ENCODE assay signal across 21 mouse cellular contexts in the genomic region with DNA sequence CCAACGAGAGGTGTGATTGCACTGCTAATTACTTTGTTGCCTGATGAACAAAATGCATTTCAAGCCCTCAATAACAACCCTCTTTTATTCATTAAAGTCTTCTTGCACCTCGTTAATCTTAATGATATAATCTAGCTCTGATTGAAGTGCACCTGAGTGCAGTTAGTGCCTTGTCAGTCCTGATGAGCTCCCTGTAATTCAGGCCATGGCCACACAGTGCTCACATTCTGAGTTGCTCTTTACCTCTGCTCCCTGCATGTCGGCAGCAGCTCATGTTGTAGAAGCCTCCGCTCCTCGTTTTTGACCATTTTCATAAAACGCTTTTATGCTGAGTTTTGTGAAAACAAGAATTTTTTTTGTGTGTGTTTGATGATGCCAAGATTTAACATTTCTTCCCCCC. TPM values are rescaled to one million over a fixed set of nuclear protein-coding genes. Genes with fewer than 3 reads are reported as not detected.
"Had no signal": no experiment of that assay in that cellular context is flagged by ENCODE, and none has a peak within 500 bp of the region (broad histone marks: within the 10 kb centered on the region; RNA-seq: fewer than 3 reads in every experiment).

No protein-coding gene starts in this region.

- H3K27ac ChIP-seq: intestine, embryonic 15.5 days; left cerebral cortex, adult 2 months; liver, embryonic 15.5 days; neural tube, embryonic 12.5 days had no signal

- H3K9ac ChIP-seq: intestine, embryonic 15.5 days; liver, embryonic 15.5 days; neural tube, embryonic 12.5 days had no signal

- H3K36me3 ChIP-seq: intestine, embryonic 15.5 days; liver, embryonic 15.5 days; neural tube, embryonic 12.5 days had no signal

- H3K9me3 ChIP-seq: intestine, embryonic 15.5 days; liver, embryonic 15.5 days; neural tube, embryonic 12.5 days had no signal

- ATAC-seq: intestine, embryonic 15.5 days; lung, postnatal 0 days had no signal

- DNase-seq: kidney, adult 18-20 months; kidney, postnatal 10 days; kidney, postnatal 4 days; lung, adult 2 months; lung, postnatal 36 days; midbrain, embryonic 14.5 days; spleen, adult 18-20 months; thymus, adult 2 months; thymus, postnatal 25 days had no signal

- H3K4me1 ChIP-seq: liver, embryonic 15.5 days; neural tube, embryonic 12.5 days had no signal

- H3K27me3 ChIP-seq: intestine, embryonic 15.5 days; liver, embryonic 15.5 days; neural tube, embryonic 12.5 days had no signal

- H3K4me2 ChIP-seq: intestine, embryonic 15.5 days; liver, embryonic 11.5 days; liver, embryonic 15.5 days; neural tube, embryonic 12.5 days had no signal

- H3K4me3 ChIP-seq: intestine, embryonic 15.5 days; left cerebral cortex, adult 2 months; liver, embryonic 15.5 days; neural tube, embryonic 12.5 days had no signal

RNA-seq across cellular contexts. Expression of a gene that starts 53.0 kb away (rescaled TPM):
- total RNA-seq: left cerebral cortex, adult 2 months; left cerebral cortex, postnatal 14 days; megakaryocyte progenitor cell, adult 5-6 weeks; monocyte, adult 5-6 weeks had no signal
- polyA plus RNA-seq: kidney, embryonic 14.5 days; liver, embryonic 11.5 days; midbrain, embryonic 14.5 days; neural tube, embryonic 12.5 days; stomach, embryonic 14.5 days; urinary bladder, adult 2 months had no signal
